Comparison of ENCODE assay signal across 14 mouse cellular contexts in the genomic region with DNA sequence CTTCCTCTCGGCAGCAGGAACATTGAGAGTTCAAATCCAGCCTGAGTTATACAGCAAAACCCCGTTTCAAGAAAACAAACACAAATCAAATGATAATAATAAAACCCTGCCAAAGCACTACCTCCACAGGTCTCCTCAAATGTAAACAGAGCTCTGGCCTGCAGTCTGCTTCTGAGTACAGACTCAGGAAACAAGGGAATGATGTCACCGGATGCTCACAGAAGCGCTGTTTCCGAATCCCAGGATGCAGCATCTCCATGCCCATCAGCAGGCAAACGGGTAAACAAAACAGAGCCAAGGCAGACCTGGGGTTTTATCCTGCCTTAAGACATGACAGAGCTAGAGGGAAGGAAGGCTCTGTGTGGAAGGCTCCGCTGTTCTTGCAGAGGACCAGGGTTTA. TPM values are rescaled to one million over a fixed set of nuclear protein-coding genes. Genes with fewer than 3 reads are reported as not detected.
A peak's percentile ranks its signal among the peaks of the same experiment; 100 is the strongest.
DNase-seq lines count a peak whose midpoint lies in the region; ATAC-seq and TF ChIP-seq lines count a peak whose summit lies in the region.
"Had no signal": no experiment of that assay in that cellular context is flagged by ENCODE, and none has a peak within 500 bp of the region (broad histone marks: within the 10 kb centered on the region; RNA-seq: fewer than 3 reads in every experiment).

No protein-coding gene starts in this region.

- no peak overlapping the region for H3K4me3 ChIP-seq in heart, embryonic 12.5 days
- H3K4me3 ChIP-seq in kidney, postnatal 0 days (replicated peaks; ENCODE audit: low read depth, low read length), result no peak overlapping the region
- no peak overlapping the region for H3K4me3 ChIP-seq in ES-E14 (ENCODE audit: insufficient read depth in 1 of 2, low read depth in 1 of 2, low read length in 2 of 2, poor library complexity in 1 of 2, severe bottlenecking in 1 of 2)
- H3K4me3 ChIP-seq in lung, postnatal 0 days (ENCODE audit: low read depth, low read length), result no peak overlapping the region

- peak; percentile 90 for TF ChIP-seq EP300 in lung, postnatal 0 days (IDR thresholded peaks at IDR 0.05)

- no peak overlapping the region for H3K4me2 ChIP-seq in heart, embryonic 12.5 days
- H3K4me2 ChIP-seq in kidney, postnatal 0 days (ENCODE audit: low read length), result no peak overlapping the region
- H3K4me2 ChIP-seq in lung, postnatal 0 days (replicated peaks; ENCODE audit: low read depth, low read length), result no peak overlapping the region
- H3K4me2 ChIP-seq: midbrain, embryonic 11.5 days had no signal

- H3K4me1 ChIP-seq in heart, embryonic 12.5 days (replicated peaks), result peaks cover 17% of the 10 kb centered on the region
- H3K4me1 ChIP-seq in kidney, postnatal 0 days (replicated peaks; ENCODE audit: insufficient read depth, low read length), result 0 out of 2 replicates have a peak, but pooled peaks cover 11% of the 10 kb centered on the region
- H3K4me1 ChIP-seq in ES-E14 (ENCODE audit: control insufficient read depth in 2 of 2, insufficient read depth in 2 of 2, low read length in 2 of 2, poor library complexity in 1 of 2), result peaks cover 26 to 56% of the 10 kb centered on the region in 2 experiments
- peaks cover 5% of the 10 kb centered on the region; the same call in 1 of the 2 replicates for H3K4me1 ChIP-seq in lung, postnatal 0 days (ENCODE audit: insufficient read depth, low read depth, low read length)

- H3K27me3 ChIP-seq in heart, embryonic 12.5 days (replicated peaks), result no peaks in the 10 kb centered on the region
- H3K27me3 ChIP-seq in kidney, postnatal 0 days (ENCODE audit: insufficient read depth, low read length), result no peaks in the 10 kb centered on the region
- H3K27me3 ChIP-seq in lung, postnatal 0 days (replicated peaks; ENCODE audit: insufficient read depth, low read length), result no peaks in the 10 kb centered on the region

- in situ Hi-C loops in ES-E14 (cut with MboI; ENCODE audit: low sequenced_read_pairs in 2 of 2, unreplicated experiment in 2 of 2), result no loop called here

- no peaks in the 10 kb centered on the region for H3K9me3 ChIP-seq in heart, embryonic 12.5 days (replicated peaks)
- H3K9me3 ChIP-seq in kidney, postnatal 0 days (replicated peaks; ENCODE audit: low read length), result no peaks in the 10 kb centered on the region
- H3K9me3 ChIP-seq in ES-E14 (ENCODE audit: control insufficient read depth, insufficient read depth, low read depth, low read length), result no peaks in the 10 kb centered on the region
- no peaks in the 10 kb centered on the region for H3K9me3 ChIP-seq in lung, postnatal 0 days (ENCODE audit: low read length)

- H3K27ac ChIP-seq in heart, embryonic 12.5 days (ENCODE audit: poor library complexity, severe bottlenecking), result 0 out of 2 replicates have a peak overlapping the region, but pooled peaks have one; percentile 4
- H3K27ac ChIP-seq in kidney, postnatal 0 days, result 0 out of 2 replicates have a peak overlapping the region, but pooled peaks have one; percentile 22
- H3K27ac ChIP-seq in ES-E14 (ENCODE audit: insufficient read depth, low read depth, low read length, poor library complexity, severe bottlenecking), result peak overlapping the region; percentile 35; the same call in 1 of the 2 replicates
- peak overlapping the region; percentile 74 for H3K27ac ChIP-seq in lung, postnatal 0 days (ENCODE audit: low read length)

- intact Hi-C loops in heart, postnatal 10 days (cut with DNase I), result no loop called here
- intact Hi-C loops in left cerebral cortex, postnatal 4 days (cut with DNase I), result no loop called here

- WGBS in heart, embryonic 12.5 days, result 47% methylated on average over 7 of the region's 7 CpGs
- WGBS in kidney, postnatal 0 days, result 52% methylated on average over 7 of the region's 7 CpGs
- WGBS in lung, postnatal 0 days, result 41% methylated on average over 7 of the region's 7 CpGs

- no peak overlapping the region for H3K9ac ChIP-seq in heart, embryonic 12.5 days
- no peak overlapping the region for H3K9ac ChIP-seq in kidney, postnatal 0 days (ENCODE audit: low read depth, low read length)
- H3K9ac ChIP-seq in ES-E14 (ENCODE audit: insufficient read depth, low read depth, low read length, poor library complexity, severe bottlenecking), result peak overlapping the region; percentile 13; the same call in 1 of the 2 replicates
- H3K9ac ChIP-seq in lung, postnatal 0 days (replicated peaks; ENCODE audit: low read depth), result no peak overlapping the region

- H3K36me3 ChIP-seq in heart, embryonic 12.5 days, result no peaks in the 10 kb centered on the region
- no peaks in the 10 kb centered on the region for H3K36me3 ChIP-seq in kidney, postnatal 0 days (ENCODE audit: insufficient read depth, low read length)
- H3K36me3 ChIP-seq in ES-E14 (ENCODE audit: control insufficient read depth, insufficient read depth, low read length, poor library complexity, severe bottlenecking), result peaks cover 5% of the 10 kb centered on the region; the same call in 1 of the 2 replicates
- H3K36me3 ChIP-seq in lung, postnatal 0 days (ENCODE audit: insufficient read depth, low read length), result no peaks in the 10 kb centered on the region

- TF ChIP-seq CTCF in kidney, postnatal 0 days (IDR thresholded peaks at IDR 0.05; ENCODE audit: low read depth), result no peak
- no peak for TF ChIP-seq CTCF in lung, postnatal 0 days (IDR thresholded peaks at IDR 0.05)

- no peak for DNase-seq in heart, postnatal 10 days
- peak; percentile 50 for DNase-seq in kidney, postnatal 0 days (ENCODE audit: low spot score)
- no peak for DNase-seq in kidney, adult 11 months
- no peak for DNase-seq in ES-E14 (ENCODE audit: low read depth, low spot score)
- peak; percentile 71 for DNase-seq in lung, postnatal 0 days (ENCODE audit: low spot score)
- DNase-seq in left cerebral cortex, postnatal 4 days, result no peak
- DNase-seq in frontal cortex, postnatal 36 days (ENCODE audit: low spot score in 2 of 2), result no peak
- DNase-seq: cerebellum, adult 11 months; thymus, adult 18-20 months had no signal

- no peak for ATAC-seq in heart, embryonic 12.5 days (ENCODE audit: insufficient number of reproducible peaks, low FRiP score)
- ATAC-seq in kidney, postnatal 0 days (replicated peaks; ENCODE audit: low FRiP score, low read depth), result no peak
- peak; percentile 75 for ATAC-seq in lung, postnatal 0 days
- ATAC-seq: forebrain, embryonic 16.5 days; inflammation-experienced regulatory T-cells, adult 6 months had no signal

TF ChIP-seq in ES-E14, 5 proteins besides CTCF, POLR2A, EP300 and RAD21:
- TF ChIP-seq HCFC1 (IDR thresholded peaks at IDR 0.05; ENCODE audit: borderline replicate concordance, insufficient read depth, low read length) (no peak), MAFK (IDR thresholded peaks at IDR 0.05; ENCODE audit: insufficient read depth, low read depth, low read length) (no peak), ZNF384 (IDR thresholded peaks at IDR 0.05; ENCODE audit: low read depth, low read length) (no peak), CHD2 (IDR thresholded peaks at IDR 0.05; ENCODE audit: low read depth, low read length) (no peak), ZC3H11A (IDR thresholded peaks at IDR 0.05; ENCODE audit: borderline replicate concordance, low read depth, low read length) (no peak)

RNA-seq across cellular contexts. Expression of gene Smagp, which starts 7.9 kb away (rescaled TPM):
- 15.0 and 18.0 TPM in 2 replicates for polyA plus RNA-seq in heart, embryonic 12.5 days (2016; fragmentation: Nextera tagmentation; extraction: Ambion mirVana)
- 10 to 100 TPM; 20.5 to 25.8 TPM for total RNA-seq in heart, postnatal 10 days (2021)
- polyA plus RNA-seq in kidney, postnatal 0 days (2015; fragmentation: Nextera tagmentation; extraction: Ambion mirVana), result 83.7 and 92.0 TPM in 2 replicates
- total RNA-seq in ES-E14 (2012; rRNA removed), result 20.0 and 27.3 TPM in 2 replicates
- 65.6 and 71.8 TPM in 2 replicates for polyA plus RNA-seq in lung, postnatal 0 days (2015; fragmentation: Nextera tagmentation; extraction: Ambion mirVana)
- 1 to 10 TPM; 2.4 to 3.2 TPM for total RNA-seq in left cerebral cortex, postnatal 4 days (2021)

RNA-seq across cellular contexts. Expression of gene Dazap2, which starts 13.6 kb away (rescaled TPM):
- 193 and 200 TPM in 2 replicates for polyA plus RNA-seq in heart, embryonic 12.5 days (2016; fragmentation: Nextera tagmentation; extraction: Ambion mirVana)
- 100 to 1,000 TPM; 176 to 183 TPM for total RNA-seq in heart, postnatal 10 days (2021)
- 327 and 349 TPM in 2 replicates for polyA plus RNA-seq in kidney, postnatal 0 days (2015; fragmentation: Nextera tagmentation; extraction: Ambion mirVana)
- 13.5 and 27.6 TPM in 2 replicates for total RNA-seq in ES-E14 (2012; rRNA removed)
- 246 and 299 TPM in 2 replicates for polyA plus RNA-seq in lung, postnatal 0 days (2015; fragmentation: Nextera tagmentation; extraction: Ambion mirVana)
- 10 to 100 TPM; 67.6 to 71.0 TPM for total RNA-seq in left cerebral cortex, postnatal 4 days (2021)

RNA-seq across cellular contexts. Expression of gene Pou6f1, which starts 29.0 kb away (rescaled TPM):
- 4.7 and 5.4 TPM in 2 replicates for polyA plus RNA-seq in heart, embryonic 12.5 days (2016; fragmentation: Nextera tagmentation; extraction: Ambion mirVana)
- total RNA-seq in heart, postnatal 10 days (2021), result 10 to 100 TPM; 20.9 to 21.6 TPM
- 9.5 and 9.7 TPM in 2 replicates for polyA plus RNA-seq in kidney, postnatal 0 days (2015; fragmentation: Nextera tagmentation; extraction: Ambion mirVana)
- 2.9 and 4.1 TPM in 2 replicates for total RNA-seq in ES-E14 (2012; rRNA removed)
- 6.4 and 7.6 TPM in 2 replicates for polyA plus RNA-seq in lung, postnatal 0 days (2015; fragmentation: Nextera tagmentation; extraction: Ambion mirVana)
- total RNA-seq in left cerebral cortex, postnatal 4 days (2021), result 100 to 1,000 TPM; 123 to 125 TPM

RNA-seq across cellular contexts. Expression of gene Bin2, which starts 40.6 kb away (rescaled TPM):
- 3.7 and 6.3 TPM in 2 replicates for polyA plus RNA-seq in heart, embryonic 12.5 days (2016; fragmentation: Nextera tagmentation; extraction: Ambion mirVana)
- 1 to 10 TPM; 1.4 to 2.2 TPM for total RNA-seq in heart, postnatal 10 days (2021)
- polyA plus RNA-seq in kidney, postnatal 0 days (2015; fragmentation: Nextera tagmentation; extraction: Ambion mirVana), result 0.93 and 0.97 TPM in 2 replicates
- total RNA-seq in ES-E14 (2012; rRNA removed), result 7.9 and 12.5 TPM in 2 replicates
- 4.2 and 4.5 TPM in 2 replicates for polyA plus RNA-seq in lung, postnatal 0 days (2015; fragmentation: Nextera tagmentation; extraction: Ambion mirVana)
- 1 to 10 TPM; 1.8 to 2.4 TPM for total RNA-seq in left cerebral cortex, postnatal 4 days (2021)
- polyA plus RNA-seq: C2C12 had no signal

RNA-seq across cellular contexts. Expression of gene Cela1, which starts 58.9 kb away (rescaled TPM):
- 1.4 and 1.6 TPM in 2 replicates for polyA plus RNA-seq in heart, embryonic 12.5 days (2016; fragmentation: Nextera tagmentation; extraction: Ambion mirVana)
- total RNA-seq in heart, postnatal 10 days (2021), result 1 to 10 TPM in 1 of 2 experiments, under 1 TPM in 1; 0.53 to 1.1 TPM
- 50.5 and 58.6 TPM in 2 replicates for polyA plus RNA-seq in kidney, postnatal 0 days (2015; fragmentation: Nextera tagmentation; extraction: Ambion mirVana)
- 2.4 and 3.3 TPM in 2 replicates for total RNA-seq in ES-E14 (2012; rRNA removed)
- 5.0 and 11.4 TPM in 2 replicates for polyA plus RNA-seq in lung, postnatal 0 days (2015; fragmentation: Nextera tagmentation; extraction: Ambion mirVana)
- 1 to 10 TPM in 1 of 2 experiments, under 1 TPM in 1; 0.74 to 1.2 TPM for total RNA-seq in left cerebral cortex, postnatal 4 days (2021)

Comparison
In these comparisons a context has a peak if more than half of its experiments do, and no peak if none do; other contexts are left out.
1. DNase-seq: peak in kidney, postnatal 0 days (single experiment) and lung, postnatal 0 days (single experiment); none in heart, postnatal 10 days (0 of 2), kidney, adult 11 months (single experiment), ES-E14 (single experiment), left cerebral cortex, postnatal 4 days (single experiment) and frontal cortex, postnatal 36 days (0 of 2).
2. H3K27ac ChIP-seq: peak in every context shown above with its lines; median percentile 74 in lung, postnatal 0 days; 35 in ES-E14; 22 in kidney, postnatal 0 days; 4 in heart, embryonic 12.5 days.
3. RNA of gene Pou6f1, which starts 29.0 kb away (total RNA-seq): 123 to 125 TPM in left cerebral cortex, postnatal 4 days; 20.9 to 21.6 TPM in heart, postnatal 10 days and 2.9 to 4.1 TPM in ES-E14; every median in the first group is over 4 times any median in the second.